Mouse (Mus musculus): ENCODE measurements at regions not wholly inside any gene's neighbourhood (a gene's known extent, or its start where the extent isn't known, plus 50 kb on each side); places are given as distances from the start of the nearest gene placed in this dataset.

DNA sequence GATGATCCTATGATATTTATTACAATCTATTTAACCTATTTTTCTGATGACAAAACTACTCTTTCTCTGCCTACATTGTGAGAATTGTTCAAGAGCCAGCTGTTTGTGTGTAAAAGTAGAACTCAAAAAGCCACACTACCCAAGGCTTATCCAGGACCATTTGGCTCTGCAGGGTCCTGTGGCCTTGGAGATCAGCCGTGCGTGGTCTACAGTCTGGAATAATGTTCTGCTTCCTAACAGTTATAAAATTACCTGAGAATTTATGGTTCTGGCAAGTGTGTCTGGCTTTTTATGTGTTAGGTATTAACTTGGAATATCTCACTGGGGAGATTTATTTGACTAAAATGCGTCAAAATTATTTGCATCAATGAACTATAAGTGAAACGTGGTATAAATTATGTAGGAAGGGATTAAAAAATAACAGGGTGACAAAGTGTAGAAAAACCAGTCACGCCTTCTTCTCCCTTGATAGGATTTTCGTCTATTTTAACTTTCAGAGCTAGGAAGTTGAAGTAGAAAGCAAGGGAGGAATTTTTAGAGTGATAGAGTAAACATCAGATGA lies 1789.0 kb upstream of the Gm7489 start:
- no peak for DNase-seq
- intact Hi-C loops (cut with DNase I), result no loop called here

DNA sequence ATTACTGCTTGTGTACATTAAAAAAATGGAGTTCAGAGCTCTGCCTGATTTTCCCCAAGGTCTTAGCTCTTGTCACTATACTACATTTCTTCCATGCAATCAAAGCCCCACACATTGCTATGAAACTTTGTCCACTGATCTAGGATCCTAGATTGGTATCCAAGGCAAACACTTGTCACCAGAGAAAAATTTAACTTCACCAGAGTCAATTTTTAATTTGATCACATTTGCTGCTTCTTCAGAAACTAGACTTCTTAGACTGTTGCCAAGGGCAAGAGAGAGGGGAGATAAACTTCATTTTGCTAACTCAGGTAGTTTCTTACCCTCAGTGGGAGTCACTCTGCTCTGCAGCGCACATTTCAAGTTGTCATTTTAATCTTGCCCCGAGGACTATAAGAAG lies 1775.9 kb upstream of the Gm7489 start:
- no peak for DNase-seq
- intact Hi-C loops (cut with DNase I), result no loop called here

GRCm38 (mm10) chr15:52114368-52115036 lies 1770.2 kb upstream of the Gm7489 start:
- no peak for DNase-seq
- intact Hi-C loops (cut with DNase I), result no loop called here

- intact Hi-C loops (cut with DNase I), result no loop called here
- DNase-seq, result no peak
Measured at GRCm38 (mm10) chr15:52136693-52137092, 1748.0 kb upstream of the Gm7489 start.

DNA sequence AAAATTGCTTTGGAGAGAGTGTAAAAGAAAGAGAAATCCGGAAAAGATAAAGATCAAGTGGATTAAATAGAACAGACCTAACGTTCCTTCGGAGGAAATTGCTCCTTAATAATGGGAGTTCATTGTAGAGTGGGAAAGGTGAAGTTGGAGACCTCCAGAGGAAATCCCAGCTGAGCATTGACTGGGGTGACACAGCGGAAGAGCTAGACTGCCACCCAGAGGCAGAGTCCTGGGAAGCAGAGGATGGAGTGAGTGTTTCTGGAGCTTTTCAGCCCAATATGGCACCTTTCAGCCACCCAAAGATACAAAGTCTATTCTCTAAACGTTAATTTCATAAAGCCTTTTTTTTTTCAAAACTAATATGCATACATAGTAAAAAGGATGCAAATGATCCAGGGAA lies 1731.3 kb upstream of the Gm7489 start:
- intact Hi-C loops (cut with DNase I), result no loop called here

DNA sequence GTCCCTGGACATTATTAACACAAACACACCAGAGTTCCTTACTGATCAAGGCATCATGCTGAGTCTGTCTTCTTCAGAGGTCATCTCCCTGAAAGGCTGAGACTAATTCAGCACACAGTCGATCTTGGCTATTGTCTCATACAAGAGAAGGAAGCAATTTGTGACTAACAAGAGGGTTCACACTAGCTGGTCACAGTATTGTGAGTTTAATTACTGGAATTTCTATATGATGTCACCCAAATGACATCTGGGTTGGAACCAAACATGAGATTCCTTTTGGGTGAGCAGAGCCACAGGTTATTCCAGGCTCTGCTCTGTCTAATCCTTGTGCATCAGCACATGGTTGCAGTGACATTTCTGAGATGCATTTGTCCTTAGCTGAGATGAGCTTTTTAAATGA lies 1728.9 kb upstream of the Gm7489 start:
- intact Hi-C loops (cut with DNase I), result no loop called here
- DNase-seq, result no peak

More for the DNA sequence above, 1731.3 kb upstream of the Gm7489 start:
- DNase-seq, result peak; percentile 4 to 9

DNA sequence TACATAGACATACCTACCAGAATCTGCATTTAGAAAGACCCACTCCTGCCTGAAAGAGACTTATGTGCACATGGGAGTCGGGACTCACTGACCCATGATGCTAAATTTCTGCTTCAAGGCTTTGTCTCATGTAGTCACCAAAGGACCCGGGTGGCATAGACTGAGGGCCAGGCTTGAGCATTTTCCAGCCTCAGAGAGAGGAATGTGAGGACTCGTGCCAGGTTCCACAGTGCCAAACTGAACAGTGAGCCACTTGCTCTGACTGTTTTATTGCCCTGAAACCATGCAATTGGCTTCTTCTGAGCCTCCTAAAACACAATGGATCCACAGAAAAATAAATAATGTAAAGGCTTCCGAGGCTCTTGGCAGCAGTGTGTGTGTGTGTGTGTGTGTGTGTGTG lies 1727.9 kb upstream of the Gm7489 start:
- intact Hi-C loops (cut with DNase I), result no loop called here
- no peak for DNase-seq

GRCm38 (mm10) chr15:52160181-52161088 lies 1724.3 kb upstream of the Gm7489 start:
- DNase-seq, result peak; percentile 73 to 82
- intact Hi-C loops (cut with DNase I), result loop anchor here (1.0 to 10.0 kb wide), 3 partner anchors 249 to 466 kb away; no protein-coding TSS in a partner anchor

GRCm38 (mm10) chr15:52161089-52161442 lies 1723.6 kb upstream of the Gm7489 start:
- no peak for DNase-seq
- intact Hi-C loops (cut with DNase I), result loop anchor here (5.0 to 10.0 kb wide), 2 partner anchors 296 to 466 kb away; no protein-coding TSS in a partner anchor

DNA sequence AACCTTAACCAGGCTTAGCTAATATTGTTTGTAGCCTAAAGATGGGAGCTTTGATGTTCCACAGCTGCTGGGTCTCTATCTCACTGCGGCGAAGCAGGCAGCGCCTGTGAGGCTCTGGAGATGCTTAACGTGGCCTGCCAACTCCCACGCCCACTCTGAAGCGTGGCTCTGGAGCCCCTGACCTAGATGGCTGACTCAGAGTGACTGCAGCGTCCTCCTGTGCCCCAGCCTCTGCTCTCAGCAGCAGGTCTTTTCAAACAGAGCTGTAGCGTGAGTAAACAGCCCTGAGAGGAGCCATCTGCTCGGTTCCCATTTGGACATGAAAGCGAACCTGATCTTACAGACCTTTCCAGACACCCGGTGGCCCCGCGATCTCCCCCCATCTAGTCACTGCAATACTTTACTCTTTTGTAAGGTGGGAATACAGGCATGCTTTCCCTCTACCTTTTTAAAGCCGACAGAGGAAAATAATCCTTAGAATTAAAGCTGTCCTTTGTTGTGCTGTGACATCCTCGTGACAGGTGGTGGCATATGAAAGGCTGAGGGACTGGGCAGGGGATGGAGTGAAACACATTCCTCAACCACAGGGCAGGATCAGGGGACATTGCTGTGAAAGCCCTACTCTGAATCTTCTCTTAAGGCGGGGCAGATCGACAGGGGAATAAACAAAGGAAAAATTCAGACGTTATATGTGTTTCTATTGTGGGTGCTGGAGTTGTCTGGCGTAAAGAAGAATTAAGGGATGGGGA lies 1723.0 kb upstream of the Gm7489 start:
- peak; percentile 9 to 18 for DNase-seq
- intact Hi-C loops (cut with DNase I), result loop anchor here (5.0 to 10.0 kb wide), 2 partner anchors 296 to 467 kb away; no protein-coding TSS in a partner anchor

DNA sequence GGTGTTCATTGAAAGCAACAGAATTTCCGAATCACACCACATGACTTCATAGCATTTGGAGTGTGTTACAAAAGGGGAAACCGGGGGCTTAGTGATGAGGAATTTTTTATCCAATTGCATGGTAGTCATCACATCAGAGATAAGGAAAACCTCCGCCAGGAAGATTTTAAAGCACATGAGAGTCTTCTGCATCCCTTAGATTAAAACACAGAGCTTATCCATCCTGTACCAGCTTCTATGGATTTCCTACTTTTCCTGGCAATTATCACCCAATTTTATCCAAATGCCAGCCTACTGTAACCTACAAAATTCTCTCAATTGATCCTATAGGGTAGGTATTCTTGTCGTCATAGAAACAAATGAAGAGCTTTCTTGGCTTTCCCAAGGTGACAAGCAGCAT lies 1718.6 kb upstream of the Gm7489 start:
- DNase-seq, result no peak
- intact Hi-C loops (cut with DNase I), result loop anchor here (10.0 kb wide), 1 partner anchor 471 kb away; no protein-coding TSS in a partner anchor

DNA sequence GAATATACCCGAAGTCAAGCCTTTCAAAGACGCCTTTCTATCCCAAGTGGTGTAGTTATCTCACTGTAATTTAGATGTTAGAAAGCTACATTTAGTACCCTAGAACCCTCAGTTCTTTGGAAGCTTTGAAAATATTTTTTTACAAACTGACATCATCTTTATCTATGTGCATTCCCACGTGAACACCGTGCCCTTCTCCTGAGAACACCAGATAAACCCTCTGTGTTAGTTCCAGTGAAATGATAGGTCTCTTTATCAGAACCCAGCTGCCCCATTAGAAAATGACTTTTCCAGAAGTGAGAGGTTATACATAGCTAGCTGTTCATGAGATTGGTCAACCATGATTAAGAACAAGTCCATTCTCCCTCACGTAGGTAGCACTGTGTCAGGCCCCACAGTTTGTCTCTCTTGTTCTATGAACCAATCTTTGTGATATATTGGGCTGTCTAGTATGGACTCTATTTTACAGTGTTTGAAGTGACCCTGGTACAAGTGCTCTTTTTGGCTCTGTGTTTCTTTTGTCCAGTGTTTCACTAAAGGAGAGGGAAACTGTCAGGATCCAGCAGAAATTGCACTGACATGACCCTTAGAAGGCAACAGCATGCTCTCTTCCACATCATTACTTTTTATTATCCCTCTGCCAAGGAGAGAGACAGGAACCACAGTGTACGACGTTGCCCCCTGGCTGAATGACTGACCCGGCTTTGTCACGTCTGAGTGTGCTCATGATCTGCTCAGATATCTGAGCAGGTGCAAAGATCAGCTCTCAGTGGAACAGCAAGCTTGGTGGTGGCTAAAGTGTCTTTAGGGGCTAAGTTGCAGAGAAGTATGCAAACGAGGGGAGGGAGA lies 1717.9 kb upstream of the Gm7489 start:
- intact Hi-C loops (cut with DNase I), result loop anchor here (10.0 kb wide), 1 partner anchor 472 kb away; no protein-coding TSS in a partner anchor
- DNase-seq, result no peak

DNA sequence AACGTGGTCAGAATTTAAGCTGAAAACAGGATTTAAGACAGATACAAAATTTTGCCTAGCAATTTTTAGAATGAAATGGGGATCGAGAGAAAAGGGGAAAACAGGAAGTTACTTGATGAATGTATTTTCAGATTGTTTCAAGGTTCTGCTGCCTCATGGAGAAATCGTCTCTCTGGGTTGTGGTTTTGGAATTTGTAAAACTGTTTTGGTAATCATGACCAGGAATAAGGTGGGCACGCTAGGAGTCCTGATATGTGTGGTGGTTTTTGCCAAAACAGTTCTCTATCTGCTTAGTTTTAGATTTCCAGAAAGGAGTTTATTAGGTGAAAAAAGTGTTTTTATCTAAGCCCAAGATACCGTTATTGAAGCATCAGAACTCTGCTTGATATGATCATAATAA lies 1716.9 kb upstream of the Gm7489 start:
- intact Hi-C loops (cut with DNase I), result loop anchor here (10.0 kb wide), 1 partner anchor 473 kb away; no protein-coding TSS in a partner anchor
- no peak for DNase-seq

DNA sequence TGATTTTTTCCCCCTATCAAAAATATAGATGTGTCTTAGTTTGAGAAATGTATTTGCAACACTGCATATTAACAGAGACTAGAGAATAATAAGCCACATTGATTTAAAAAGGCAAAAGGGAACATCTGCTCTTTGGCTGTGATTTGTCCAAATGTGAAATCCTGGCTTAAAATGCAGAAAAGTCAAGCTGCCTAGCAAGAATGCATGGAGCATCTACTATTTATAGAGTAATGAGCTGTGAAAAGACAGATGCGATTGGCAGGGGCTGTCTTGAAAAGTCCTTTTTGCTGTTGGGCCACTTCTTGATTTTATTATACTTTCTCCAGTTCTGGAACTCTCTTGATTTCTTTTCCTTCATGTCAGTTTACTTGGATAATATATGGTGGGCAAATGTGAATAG lies 1707.8 kb upstream of the Gm7489 start:
- no peak for DNase-seq
- intact Hi-C loops (cut with DNase I), result no loop called here

DNA sequence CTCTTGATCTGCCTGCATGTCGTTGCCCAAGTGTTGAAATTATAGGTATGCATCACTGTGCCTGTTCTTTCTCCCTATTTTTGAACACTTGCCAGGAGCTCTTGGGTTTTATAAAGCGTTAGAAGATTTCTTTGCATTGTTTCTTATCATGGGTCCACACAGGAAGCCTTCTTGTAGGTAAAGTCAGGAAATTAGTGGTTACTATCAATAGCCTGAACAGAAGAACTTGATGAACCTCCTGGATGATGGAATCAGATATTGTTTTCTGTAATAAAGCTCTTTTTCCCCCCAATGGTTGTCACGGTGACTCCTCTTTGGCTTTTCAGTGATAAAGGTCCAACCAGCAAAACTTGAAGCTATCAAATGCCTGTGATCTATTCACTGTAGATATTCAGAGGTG lies 1706.0 kb upstream of the Gm7489 start:
- DNase-seq, result no peak
- intact Hi-C loops (cut with DNase I), result no loop called here

- no peak for DNase-seq
- intact Hi-C loops (cut with DNase I), result no loop called here
Measured at GRCm38 (mm10) chr15:52179379-52179778, 1705.3 kb upstream of the Gm7489 start.

DNA sequence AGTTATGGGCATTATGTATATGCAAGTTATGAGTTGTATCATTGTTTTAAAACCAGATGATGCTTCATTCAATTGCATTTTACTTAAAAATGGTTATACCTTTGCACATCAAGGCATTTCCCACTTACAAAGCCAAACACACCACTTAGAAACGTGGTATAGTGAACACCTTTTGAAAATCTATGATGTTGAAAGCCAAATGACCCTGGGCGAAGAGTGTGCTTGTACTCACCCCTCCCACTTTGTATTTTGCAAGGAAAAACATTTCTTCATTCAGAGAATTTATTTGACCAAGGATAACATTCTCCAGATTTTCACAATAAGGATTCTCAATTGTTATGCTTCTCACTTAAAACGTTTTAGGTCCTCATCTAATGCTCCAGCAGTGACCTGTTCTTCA lies 1693.5 kb upstream of the Gm7489 start:
- intact Hi-C loops (cut with DNase I), result no loop called here
- no peak for DNase-seq

- DNase-seq, result no peak
- intact Hi-C loops (cut with DNase I), result no loop called here
Measured at GRCm38 (mm10) chr15:52207271-52207670, 1677.4 kb upstream of the Gm7489 start.

- DNase-seq, result no peak
- intact Hi-C loops (cut with DNase I), result no loop called here
Measured at GRCm38 (mm10) chr15:52232442-52232841, 1652.3 kb upstream of the Gm7489 start.

GRCm38 (mm10) chr15:52236220-52236619 lies 1648.5 kb upstream of the Gm7489 start:
- DNase-seq, result no peak
- intact Hi-C loops (cut with DNase I), result no loop called here
